Mouse (Mus musculus) stomach, postnatal 0 days (tissue): Measurements from ENCODE around the gene Msi2. TPM values are rescaled to one million over a fixed set of nuclear protein-coding genes. Genes with fewer than 3 reads are reported as not detected.

ENCODE experiments used
- ATAC-seq: fragments of 200-750 bp; cut with Nextera tagmentation; 2 replicates; pipeline ENCODE4 v1.8.0; 2017; ENCODE audit not compliant: low FRiP score, low TSS enrichment
- DNase-seq: peaks from one replicate; pipeline ENCODE4 v3.0.0-alpha.2; 2016; ENCODE audit warnings: low spot score
- H3K27ac ChIP-seq: fragments of 300-500 bp; sonication (generic); replicated peaks from 2 replicates; pipeline ENCODE4 v1.5.1; 2014; ENCODE audit warnings: mild to moderate bottlenecking, control low read depth
- H3K27me3 ChIP-seq: fragments of 300-500 bp; sonication (generic); 2 replicates; pipeline ENCODE4 v1.6.1; 2014; ENCODE audit warnings: low read length; ENCODE audit not compliant: control insufficient read depth, insufficient read depth
- H3K36me3 ChIP-seq: fragments of 300-500 bp; sonication (generic); 2 replicates; pipeline ENCODE4 v1.6.1; 2014; ENCODE audit warnings: low read length, mixed read lengths; ENCODE audit not compliant: control insufficient read depth, insufficient read depth
- H3K4me1 ChIP-seq: fragments of 300-500 bp; sonication (generic); replicated peaks from 2 replicates; pipeline ENCODE4 v1.6.1; 2014; ENCODE audit warnings: antibody characterized with exemption; ENCODE audit not compliant: control insufficient read depth, insufficient read depth
- H3K4me2 ChIP-seq: fragments of 300-500 bp; sonication (generic); replicated peaks from 2 replicates; pipeline ENCODE4 v1.6.1; 2014; ENCODE audit warnings: low read depth, mild to moderate bottlenecking, control low read depth, moderate library complexity
- H3K4me3 ChIP-seq: fragments of 300-500 bp; sonication (generic); 2 replicates; pipeline ENCODE4 v1.5.1; 2014; ENCODE audit warnings: low read depth, low read length, control low read depth
- H3K9ac ChIP-seq: fragments of 300-500 bp; sonication (generic); 2 replicates; pipeline ENCODE4 v1.6.1; 2014; ENCODE audit warnings: mild to moderate bottlenecking, low read length, control low read depth, mixed read lengths
- H3K9me3 ChIP-seq: fragments of 300-500 bp; sonication (generic); 2 replicates; pipeline ENCODE4 v1.6.1; 2016; ENCODE audit warnings: low read length; ENCODE audit not compliant: control insufficient read depth
- CTCF ChIP-seq: IDR thresholded peaks from 2 replicates; pipeline ENCODE4 v1.5.1; 2016; ENCODE audit warnings: antibody characterized with exemption, low read depth, mild to moderate bottlenecking, moderate library complexity
- EP300 ChIP-seq: optimal IDR thresholded peaks from 2 replicates; pipeline ENCODE3; 2016; ENCODE audit warnings: antibody characterized with exemption
- WGBS: fragments of 180-500 bp; shearing (Covaris S2); extraction: QIAGEN DNeasy Blood & Tissue Kit; methylation state at CpG from one replicate; pipeline ENCODE4 v1.1.7; 2014; 5-methylcytosine and 5-hydroxymethylcytosine counted together
- polyA plus RNA-seq: library from polyadenylated mRNA; unstranded; fragments of >200 nt; fragmentation: Nextera tagmentation; extraction: Ambion mirVana; gene quantifications from 2 replicates; pipeline ENCODE4 v1.2.1, GENCODE M21; 2015

Msi2 gene
- polyA plus RNA-seq, 1 experiment from 2014 or later: 6.7 TPM

- Histone ChIP-seq H3K4me2 (no peak overlapping the region), H3K9ac (no peak overlapping the region), H3K9me3 (no peaks in the 10 kb centered on the region), H3K27me3 (no peaks in the 10 kb centered on the region), H3K36me3 (no peaks in the 10 kb centered on the region), H3K4me1 (no peaks in the 10 kb centered on the region), H3K27ac (no peak overlapping the region), H3K4me3 (no peak overlapping the region)
- ATAC-seq (no peak), DNase-seq (no peak)
- WGBS: 81% methylated on average over 2 of the region's 2 CpGs
- TF ChIP-seq CTCF (no peak), EP300 (no peak)
Observed at GRCm38 (mm10) chr11:88492585-88492984, 225.7 kb downstream of the Msi2 start.

- ATAC-seq: no peak
- no peaks in the 10 kb centered on the region for H3K4me1 ChIP-seq
- no peak overlapping the region for H3K4me2 ChIP-seq
- no peaks in the 10 kb centered on the region for H3K9me3 ChIP-seq
- no peaks in the 10 kb centered on the region for H3K36me3 ChIP-seq
- no peaks in the 10 kb centered on the region for H3K27me3 ChIP-seq
- WGBS: 56% methylated on average over 4 of the region's 4 CpGs
- no peak overlapping the region for H3K9ac ChIP-seq
- H3K27ac ChIP-seq: no peak overlapping the region
- TF ChIP-seq EP300: no peak
- TF ChIP-seq CTCF: no peak
- DNase-seq: no peak
- no peak overlapping the region for H3K4me3 ChIP-seq
Observed at GRCm38 (mm10) chr11:88489985-88490384, 228.3 kb downstream of the Msi2 start.

- TF ChIP-seq EP300 (no peak), CTCF (no peak)
- no peaks in the 10 kb centered on the region for H3K27me3 ChIP-seq
- no peak overlapping the region for H3K27ac ChIP-seq
- no peaks in the 10 kb centered on the region for H3K9me3 ChIP-seq
- ATAC-seq: no peak
- no peak overlapping the region for H3K4me3 ChIP-seq
- no peaks in the 10 kb centered on the region for H3K4me1 ChIP-seq
- no peaks in the 10 kb centered on the region for H3K36me3 ChIP-seq
- H3K4me2 ChIP-seq: no peak overlapping the region
- no peak overlapping the region for H3K9ac ChIP-seq
- no peak for DNase-seq
- 80% methylated on average over 17 of the region's 17 CpGs for WGBS
Observed at GRCm38 (mm10) chr11:88488941-88489724, 229.2 kb downstream of the Msi2 start.

- H3K9ac ChIP-seq: no peak overlapping the region
- TF ChIP-seq CTCF (no peak), EP300 (no peak)
- WGBS: 85% methylated on average over 13 of the region's 13 CpGs
- no peaks in the 10 kb centered on the region for H3K27me3 ChIP-seq
- H3K4me2 ChIP-seq: no peak overlapping the region
- DNase-seq (no peak), ATAC-seq (no peak)
- H3K4me3 ChIP-seq: no peak overlapping the region
- no peak overlapping the region for H3K27ac ChIP-seq
- H3K9me3 ChIP-seq: no peaks in the 10 kb centered on the region
- H3K4me1 ChIP-seq: no peaks in the 10 kb centered on the region
- H3K36me3 ChIP-seq: no peaks in the 10 kb centered on the region
Observed at GRCm38 (mm10) chr11:88488175-88488940, 230.0 kb downstream of the Msi2 start.

GRCm38 (mm10) chr11:88485987-88486386 is 232.3 kb downstream of the Msi2 start:
- Histone ChIP-seq H3K9ac (no peak overlapping the region), H3K36me3 (no peaks in the 10 kb centered on the region), H3K27ac (no peak overlapping the region), H3K9me3 (no peaks in the 10 kb centered on the region), H3K4me1 (peaks cover 4% of the 10 kb centered on the region; the same call in 1 of the 2 replicates), H3K4me2 (no peak overlapping the region), H3K4me3 (no peak overlapping the region), H3K27me3 (no peaks in the 10 kb centered on the region)
- peak; percentile 43 for DNase-seq
- ATAC-seq: peak; percentile 38; the same call in 1 of the 2 replicates
- TF ChIP-seq EP300: no peak
- 0 out of 2 replicates have a peak, but pooled peaks have one; percentile 10 for TF ChIP-seq CTCF
- WGBS: 60% methylated on average over 1 of the region's 1 CpGs

- Histone ChIP-seq H3K9ac (no peak overlapping the region), H3K27me3 (no peaks in the 10 kb centered on the region), H3K27ac (no peak overlapping the region), H3K4me1 (peaks cover 5% of the 10 kb centered on the region; the same call in 1 of the 2 replicates), H3K9me3 (no peaks in the 10 kb centered on the region), H3K4me3 (no peak overlapping the region), H3K4me2 (no peak overlapping the region), H3K36me3 (no peaks in the 10 kb centered on the region)
- TF ChIP-seq EP300 (no peak), CTCF (no peak)
- 55% methylated on average over 4 of the region's 4 CpGs for WGBS
- no peak for DNase-seq
- no peak for ATAC-seq
Observed at GRCm38 (mm10) chr11:88485088-88485487, 233.2 kb downstream of the Msi2 start.
